Mouse (Mus musculus) gastrocnemius, postnatal 10 days (tissue): ENCODE measurements at regions not wholly inside any gene's neighbourhood (a gene's known extent, or its start where the extent isn't known, plus 50 kb on each side); places are given as distances from the start of the nearest gene placed in this dataset.
A peak's percentile ranks its signal among the peaks of the same experiment; 100 is the strongest.

ENCODE experiments used
- DNase-seq: peaks from one replicate; pipeline ENCODE4 v3.0.0; 2021; ENCODE audit warnings: mixed read lengths

- no peak for DNase-seq
Measured at GRCm38 (mm10) chr4:94188354-94188753, 368.0 kb upstream of the Gm10306 start.

DNA sequence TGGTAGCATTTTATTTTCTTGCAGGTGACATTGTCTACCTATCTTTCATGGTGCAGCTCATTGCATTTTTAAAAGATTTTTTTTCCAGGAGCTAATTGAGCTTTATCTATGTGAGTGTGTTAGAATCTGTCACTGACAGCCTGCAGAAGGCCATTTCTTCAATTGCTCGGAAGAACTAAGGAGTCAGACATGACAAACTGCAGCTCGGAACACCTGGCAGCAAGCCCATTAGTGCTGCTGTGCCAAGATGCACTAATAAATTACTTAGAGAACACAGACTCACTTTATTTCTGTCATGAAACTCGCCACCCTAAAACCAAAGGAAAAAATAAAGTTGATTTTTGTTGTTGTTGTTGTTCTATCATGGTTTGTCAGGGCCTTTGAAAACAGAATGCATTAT, 367.5 kb upstream of the Gm10306 start:
- DNase-seq: peak; percentile 52

- no peak for DNase-seq
Measured at GRCm38 (mm10) chr4:94190940-94191339, 365.4 kb upstream of the Gm10306 start.

- DNase-seq: no peak
Measured at GRCm38 (mm10) chr4:94216265-94216664, 340.1 kb upstream of the Gm10306 start.

- no peak for DNase-seq
Measured at GRCm38 (mm10) chr4:94235650-94236206, 320.6 kb upstream of the Gm10306 start.

DNA sequence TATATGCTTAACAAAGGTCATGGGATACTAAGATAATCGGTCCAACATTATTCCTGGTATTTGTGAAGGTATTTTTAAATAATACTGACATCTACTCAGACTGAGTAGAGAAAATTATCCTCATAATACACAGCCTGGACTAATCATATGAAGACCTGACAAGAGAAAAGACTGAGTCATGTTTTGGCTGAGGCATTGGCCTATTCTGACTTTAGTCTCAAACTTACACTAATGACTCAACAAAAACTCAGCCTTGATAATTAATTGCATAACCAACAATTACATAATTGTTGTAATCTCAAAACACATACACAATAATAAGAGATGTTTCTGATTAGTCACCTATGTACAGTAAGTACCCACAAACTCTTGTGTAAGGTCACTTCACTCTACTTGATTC, 300.3 kb upstream of the Gm10306 start:
- no peak for DNase-seq

DNA sequence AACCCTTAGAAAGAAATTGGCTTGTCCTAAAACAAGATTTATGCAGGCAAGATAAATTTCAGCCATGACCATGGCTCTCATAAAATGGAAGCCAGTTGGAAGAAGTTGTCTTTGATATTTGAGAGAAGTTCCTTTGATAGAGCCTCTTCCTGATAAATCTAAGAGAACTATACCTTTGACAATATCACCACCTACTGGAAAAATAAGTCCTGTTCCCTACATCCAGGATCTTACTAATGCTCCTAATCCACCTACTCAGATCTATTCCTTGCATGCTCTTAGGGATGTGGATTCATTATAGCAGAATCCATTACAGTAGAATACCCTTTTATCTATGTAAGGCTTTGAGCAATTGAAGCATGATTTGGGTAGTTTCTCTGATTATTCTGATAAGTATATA, 295.2 kb upstream of the Gm10306 start:
- no peak for DNase-seq

DNA sequence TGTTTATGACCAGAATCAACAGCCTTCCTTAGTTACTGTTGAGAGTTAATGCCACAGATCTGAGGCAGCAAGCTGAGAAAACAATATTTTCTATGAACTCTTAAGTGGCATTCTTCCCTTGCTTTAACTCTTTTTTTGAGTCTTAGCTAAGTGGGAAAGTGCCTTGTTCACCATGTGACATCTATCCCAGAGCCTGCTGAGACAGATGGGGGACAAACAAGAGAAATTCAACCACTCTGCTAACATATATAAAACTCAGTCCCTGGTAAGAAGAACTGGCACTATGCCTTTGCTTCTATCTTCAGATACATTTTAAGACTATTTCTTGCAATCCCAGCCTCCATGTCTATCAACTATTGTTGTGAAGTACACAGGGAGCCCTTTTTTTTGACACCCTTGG, 274.6 kb upstream of the Gm10306 start:
- DNase-seq: no peak

DNA sequence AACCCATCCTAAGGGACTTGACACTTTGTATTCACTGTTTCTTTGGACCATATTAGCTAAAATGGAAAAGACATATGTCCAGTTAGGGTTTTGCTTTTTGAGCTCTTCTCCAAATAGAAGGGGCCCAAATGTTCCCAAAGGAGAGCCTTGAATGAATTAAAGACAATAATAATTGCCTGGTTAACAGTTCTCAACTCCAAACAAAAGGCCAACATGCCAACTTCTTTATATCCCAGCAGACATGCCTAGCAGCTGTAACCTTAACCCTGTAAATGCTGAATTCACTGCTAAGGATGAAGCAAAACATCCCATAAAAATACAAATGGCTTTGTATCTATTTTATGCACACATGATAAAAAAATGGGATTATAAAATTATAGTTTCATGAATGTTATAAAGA, 264.2 kb upstream of the Gm10306 start:
- no peak for DNase-seq

DNA sequence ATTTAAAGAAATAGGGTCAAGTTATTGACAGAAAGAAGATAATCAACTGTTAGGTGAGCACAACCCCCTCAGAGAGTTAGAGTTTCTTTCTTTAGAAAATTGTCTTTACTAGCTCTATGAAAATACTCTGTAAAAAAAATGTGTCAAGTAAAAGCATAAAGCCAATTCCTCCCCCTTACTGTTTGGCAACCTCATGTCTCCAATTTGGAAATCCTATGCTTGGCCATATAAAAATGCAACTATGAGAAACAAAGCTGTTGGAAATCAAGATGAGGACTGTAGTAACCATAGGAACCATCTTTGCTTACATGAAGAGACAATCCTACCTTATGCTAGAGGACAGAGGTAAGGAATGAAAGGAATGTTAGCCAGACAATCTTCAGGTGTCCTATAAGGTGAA, 239.0 kb upstream of the Gm10306 start:
- no peak for DNase-seq

DNA sequence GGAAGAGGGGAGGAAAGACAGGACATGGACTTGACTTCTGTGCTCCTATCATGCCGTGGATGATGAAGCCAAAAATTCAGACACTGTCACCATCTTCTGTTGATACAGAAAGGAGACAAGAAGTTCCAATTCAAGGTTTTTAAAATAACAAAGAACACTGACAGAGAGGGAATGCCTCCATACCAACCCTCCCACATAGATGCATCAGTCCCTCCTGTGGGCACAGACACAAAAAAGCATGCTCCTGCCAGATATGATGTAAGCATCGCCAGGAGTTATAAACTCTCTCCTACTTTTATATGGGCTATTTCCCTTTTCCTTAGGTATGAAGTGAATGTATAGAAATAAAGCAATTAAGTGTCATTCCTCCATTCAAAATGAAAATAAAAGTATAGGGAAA, 229.6 kb upstream of the Gm10306 start:
- no peak for DNase-seq

GRCm38 (mm10) chr4:94343331-94343730, 213.0 kb upstream of the Gm10306 start:
- no peak for DNase-seq

GRCm38 (mm10) chr4:94349273-94349672, 207.1 kb upstream of the Gm10306 start:
- no peak for DNase-seq

GRCm38 (mm10) chr4:94356982-94357381, 199.4 kb upstream of the Gm10306 start:
- DNase-seq: no peak

DNA sequence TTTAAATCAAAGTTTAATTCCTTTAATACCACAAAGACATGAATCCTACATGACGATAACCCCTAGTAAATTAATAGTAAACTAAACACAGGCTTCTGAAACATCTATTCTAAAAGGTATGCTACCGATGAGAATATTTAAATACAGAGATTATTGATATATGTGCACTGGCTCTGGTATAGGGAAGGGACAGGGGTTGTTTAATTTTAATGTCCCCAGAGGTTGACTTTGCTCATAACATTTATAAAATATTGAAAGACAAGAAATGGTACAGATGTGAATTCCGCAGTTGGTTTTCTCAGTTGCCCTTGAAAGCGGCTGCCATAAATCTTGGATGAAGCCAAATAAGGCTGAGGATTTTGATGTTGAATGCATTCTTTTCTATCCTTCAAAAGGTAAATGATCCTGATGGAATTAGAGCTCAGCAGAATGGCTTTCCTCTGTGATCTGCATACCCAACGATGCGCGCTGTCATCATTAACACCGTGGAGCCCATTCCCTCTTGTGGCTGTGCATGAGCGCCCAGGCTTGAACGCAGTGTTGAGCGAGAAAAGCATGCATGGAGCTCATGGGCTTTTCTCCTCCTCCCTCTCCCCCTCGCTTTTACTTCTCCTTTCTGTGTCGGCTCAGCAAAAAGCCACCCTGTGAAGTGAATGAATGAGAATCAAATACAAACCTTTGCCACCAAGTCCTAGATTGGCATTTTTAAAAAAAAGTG, 195.4 kb upstream of the Gm10306 start:
- DNase-seq: no peak

GRCm38 (mm10) chr4:94361528-94362217, 194.7 kb upstream of the Gm10306 start:
- DNase-seq: no peak

GRCm38 (mm10) chr4:94365375-94365774, 191.0 kb upstream of the Gm10306 start:
- DNase-seq: no peak

- DNase-seq: no peak
Measured at GRCm38 (mm10) chr4:94367174-94367573, 189.2 kb upstream of the Gm10306 start.

- DNase-seq: no peak
Measured at GRCm38 (mm10) chr4:94370981-94371380, 185.4 kb upstream of the Gm10306 start.

DNA sequence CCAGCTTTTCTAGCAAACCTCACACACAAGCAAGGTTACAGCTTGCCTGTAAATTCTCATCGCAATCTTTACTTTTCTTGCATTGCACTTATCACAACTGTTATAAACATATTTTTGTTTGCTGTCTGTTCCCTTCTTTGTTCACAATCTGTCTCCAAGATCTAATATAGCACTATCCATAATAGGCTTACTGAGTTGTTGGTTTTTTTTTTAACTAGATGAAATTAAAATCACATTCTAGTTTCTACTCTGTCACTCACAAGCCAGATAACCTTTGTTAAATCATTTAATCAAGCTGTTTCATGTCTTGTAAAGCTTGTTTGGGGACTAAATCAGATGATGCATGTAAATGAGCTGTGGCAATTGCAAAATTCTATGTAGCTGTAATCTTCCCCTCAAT, 180.1 kb upstream of the Gm10306 start:
- DNase-seq: no peak

DNA sequence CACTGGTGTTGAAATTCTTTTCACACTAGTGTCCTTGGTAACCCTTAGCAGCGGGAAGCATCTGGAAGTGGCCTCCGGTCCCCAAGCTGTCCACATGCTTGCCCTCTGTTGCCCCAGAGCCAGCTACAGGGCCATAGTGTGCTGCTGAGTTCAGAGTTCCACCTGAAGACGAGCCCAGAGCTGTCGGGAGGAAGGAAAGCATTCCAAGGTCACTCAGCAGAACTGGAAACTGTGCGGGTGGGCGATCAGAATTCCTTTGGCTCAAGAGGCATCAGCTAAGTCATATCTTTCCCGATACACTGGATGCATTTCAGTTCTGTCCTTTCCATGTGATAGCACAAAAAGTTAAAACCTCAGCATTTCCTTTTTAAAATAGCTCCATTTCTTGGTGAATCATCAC, 170.6 kb upstream of the Gm10306 start:
- DNase-seq: no peak

GRCm38 (mm10) chr4:94388317-94388716, 168.0 kb upstream of the Gm10306 start:
- no peak for DNase-seq

- no peak for DNase-seq
Measured at GRCm38 (mm10) chr4:94394462-94394861, 161.9 kb upstream of the Gm10306 start.

GRCm38 (mm10) chr4:94397284-94397683, 159.1 kb upstream of the Gm10306 start:
- DNase-seq: no peak
